ENCODE assay signal across 22 mouse cellular contexts in the genomic region with DNA sequence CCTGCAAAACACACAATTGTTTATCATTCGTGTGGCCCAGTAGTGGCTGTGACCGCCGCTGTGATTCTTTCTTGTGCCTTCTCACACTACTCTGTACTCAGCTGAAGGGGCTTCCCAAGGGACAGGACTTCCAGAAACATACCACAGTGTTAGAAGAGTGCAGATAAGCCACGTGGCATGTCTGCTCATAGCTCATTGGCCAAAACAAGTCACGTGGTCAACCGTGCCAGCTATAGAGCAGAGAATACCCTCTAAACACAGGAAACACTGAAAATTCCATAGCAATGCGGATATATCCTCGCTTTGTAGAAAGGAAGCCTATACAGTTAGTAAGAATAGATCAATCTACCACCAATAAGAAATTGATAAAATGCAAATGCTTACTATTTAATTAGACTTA.
"Had no signal": no experiment of that assay in that cellular context is flagged by ENCODE, and none has a peak within 500 bp of the region (broad histone marks: within the 10 kb centered on the region; RNA-seq: fewer than 3 reads in every experiment).

No protein-coding gene starts in this region.

- H3K27ac ChIP-seq: heart, adult 2 months; heart, embryonic 13.5 days; heart, embryonic 15.5 days; hindbrain, embryonic 10.5 days; hindbrain, embryonic 12.5 days; hindbrain, embryonic 14.5 days; intestine, embryonic 15.5 days; limb, embryonic 13.5 days; liver, embryonic 12.5 days had no signal

- H3K4me1 ChIP-seq: heart, embryonic 15.5 days; hindbrain, embryonic 10.5 days; hindbrain, embryonic 12.5 days had no signal

- DNase-seq: gastrocnemius, postnatal 14 days; gastrocnemius, postnatal 36 days; heart, adult 2 months; heart, postnatal 14 days; heart, postnatal 36 days; kidney, adult 18-20 months; kidney, adult 8-10 months; kidney, postnatal 10 days; kidney, postnatal 36 days; layer of hippocampus, adult 9-11 months; layer of hippocampus, postnatal 36 days; left cerebral cortex, postnatal 4 days had no signal

- H3K36me3 ChIP-seq: heart, embryonic 13.5 days; heart, embryonic 15.5 days; hindbrain, embryonic 10.5 days; hindbrain, embryonic 12.5 days; intestine, embryonic 15.5 days; limb, embryonic 13.5 days; limb, embryonic 15.5 days; liver, embryonic 12.5 days had no signal

- H3K4me2 ChIP-seq: heart, embryonic 11.5 days; heart, embryonic 13.5 days; heart, embryonic 15.5 days; hindbrain, embryonic 12.5 days; hindbrain, embryonic 14.5 days; intestine, embryonic 15.5 days; limb, embryonic 13.5 days; limb, embryonic 15.5 days; liver, embryonic 12.5 days had no signal

- H3K9ac ChIP-seq: heart, embryonic 13.5 days; heart, embryonic 15.5 days; hindbrain, embryonic 12.5 days; hindbrain, embryonic 14.5 days; intestine, embryonic 15.5 days; limb, embryonic 13.5 days; limb, embryonic 15.5 days; liver, embryonic 12.5 days had no signal

- H3K27me3 ChIP-seq: heart, embryonic 13.5 days; heart, embryonic 15.5 days; hindbrain, embryonic 12.5 days; intestine, embryonic 15.5 days; limb, embryonic 13.5 days; limb, embryonic 15.5 days; liver, embryonic 12.5 days had no signal

- H3K9me3 ChIP-seq: heart, embryonic 15.5 days; hindbrain, embryonic 10.5 days; hindbrain, embryonic 12.5 days; intestine, embryonic 15.5 days; limb, embryonic 13.5 days; limb, embryonic 15.5 days; liver, embryonic 12.5 days had no signal

- H3K4me3 ChIP-seq: heart, adult 2 months; heart, embryonic 13.5 days; heart, embryonic 15.5 days; hindbrain, embryonic 10.5 days; hindbrain, embryonic 12.5 days; intestine, embryonic 15.5 days; limb, embryonic 13.5 days; limb, embryonic 15.5 days; liver, embryonic 12.5 days had no signal
